Mouse (Mus musculus) myocyte (in vitro differentiated cells): ENCODE results near the gene Adcy1. TPM values are rescaled to one million over a fixed set of nuclear protein-coding genes. Genes with fewer than 3 reads are reported as not detected.
"Not testable (repeated sequence)": the region's sequence is repeated elsewhere in the genome, so short reads cannot be mapped to it uniquely, and the experiment has no call there.

Experiments
- H3K27me3 ChIP-seq: one replicate; pipeline ENCODE4 v1.6.1; 2011; ENCODE audit not compliant: control insufficient read depth, insufficient read depth, insufficient read length
- H3K36me3 ChIP-seq: one replicate; pipeline ENCODE4 v1.6.1; 2011; ENCODE audit not compliant: control insufficient read depth, insufficient read depth
- H3K4me2 ChIP-seq: one replicate; pipeline ENCODE4 v1.6.1; 2011; ENCODE audit warnings: low read depth, control low read depth
- H3K4me3 ChIP-seq: one replicate; pipeline ENCODE4 v1.5.1; 2011; ENCODE audit warnings: mild to moderate bottlenecking, control low read depth, moderate library complexity
- H3K79me2 ChIP-seq: one replicate; pipeline ENCODE4 v1.6.1; 2011; ENCODE audit not compliant: control insufficient read depth, insufficient read depth
- H3ac ChIP-seq: one replicate; pipeline ENCODE4 v1.6.1; 2011; ENCODE audit not compliant: control insufficient read depth, insufficient read length
- CEBPB ChIP-seq: IDR thresholded peaks from 2 replicates; pipeline ENCODE4 v1.6.1; 2011; ENCODE audit warnings: mild to moderate bottlenecking, moderate library complexity; ENCODE audit not compliant: poor library complexity, insufficient read depth, severe bottlenecking
- E2F4 ChIP-seq: IDR thresholded peaks from one replicate; pipeline ENCODE4 v1.6.1; 2011; ENCODE audit warnings: mild to moderate bottlenecking, control low read depth, moderate library complexity; ENCODE audit not compliant: insufficient read depth
- MAX ChIP-seq: IDR thresholded peaks from one replicate; pipeline ENCODE4 v1.6.1; 2011; ENCODE audit warnings: low read depth, mild to moderate bottlenecking, control low read depth
- MYOD1 ChIP-seq, 3 experiments: IDR thresholded peaks; one replicate each; pipeline ENCODE4 v1.6.1; 2011; ENCODE audit warnings: control low read depth in 2 of 3, low read depth in 2 of 3, mild to moderate bottlenecking in 2 of 3, moderate library complexity in 1 of 3; ENCODE audit not compliant: insufficient read length in 2 of 3, control insufficient read depth in 1 of 3
- MYOG ChIP-seq, 3 experiments: IDR thresholded peaks; one replicate each; pipeline ENCODE4 v1.6.1; 2011; ENCODE audit warnings: control low read depth in 2 of 3, low read depth in 2 of 3, mild to moderate bottlenecking in 2 of 3; ENCODE audit not compliant: insufficient read length in 2 of 3, control insufficient read depth in 1 of 3, insufficient read depth in 1 of 3
- POLR2A ChIP-seq: IDR thresholded peaks from one replicate; pipeline ENCODE4 v1.6.1; 2011; ENCODE audit warnings: low read depth, mild to moderate bottlenecking, control low read depth, moderate library complexity; ENCODE audit not compliant: insufficient read length
- POLR2AphosphoS2 ChIP-seq: IDR thresholded peaks from one replicate; pipeline ENCODE4 v1.6.1; 2011; ENCODE audit warnings: low read depth, control low read depth; ENCODE audit not compliant: insufficient read length
- REST ChIP-seq: IDR thresholded peaks from one replicate; pipeline ENCODE4 v1.6.1; 2011; ENCODE audit warnings: mild to moderate bottlenecking, control low read depth, moderate library complexity; ENCODE audit not compliant: insufficient read depth, insufficient read length
- SRF ChIP-seq: IDR thresholded peaks from one replicate; pipeline ENCODE4 v1.6.1; 2011; ENCODE audit warnings: low read depth; ENCODE audit not compliant: control insufficient read depth, insufficient read length
- TCF12 ChIP-seq: IDR thresholded peaks from one replicate; pipeline ENCODE4 v1.6.1; 2011; ENCODE audit warnings: mild to moderate bottlenecking, control low read depth; ENCODE audit not compliant: poor library complexity, insufficient read depth, severe bottlenecking
- TCF3 ChIP-seq: IDR thresholded peaks from one replicate; pipeline ENCODE4 v1.6.1; 2011; ENCODE audit warnings: low read depth, control low read depth; ENCODE audit not compliant: insufficient read length
- USF1 ChIP-seq: IDR thresholded peaks from one replicate; pipeline ENCODE4 v1.6.1; 2011; ENCODE audit warnings: low read depth, mild to moderate bottlenecking, control low read depth, moderate library complexity
- polyA plus RNA-seq: library from polyadenylated mRNA; unstranded; fragments of >200 nt; fragmentation: generic; extraction: Trizol; gene quantifications from one replicate; pipeline ENCODE4 v1.2.1, GENCODE M21; 2012; ENCODE audit warnings: missing spikeins

Gene Adcy1
- polyA plus RNA-seq, 1 experiment: 0.02 TPM

DNA sequence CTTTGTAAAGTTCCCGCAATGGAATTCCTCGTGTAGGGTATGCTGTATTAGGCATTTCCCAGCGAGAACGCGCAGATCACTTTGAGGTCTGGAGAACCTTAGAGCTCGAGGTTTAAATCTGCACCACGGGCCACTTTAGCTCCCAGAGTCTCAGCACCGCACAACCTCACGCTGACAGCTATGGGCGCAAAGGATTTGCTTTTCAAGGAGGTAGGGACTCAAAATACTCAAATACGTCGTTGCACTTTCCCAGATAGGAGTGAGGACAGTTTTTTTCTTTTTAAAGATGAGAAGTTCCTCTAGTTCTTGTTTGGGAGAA lies 151.0 kb downstream of the Adcy1 start:
- no peaks in the 10 kb centered on the region for H3K79me2 ChIP-seq
- H3K27me3 ChIP-seq: peaks cover 9% of the 10 kb centered on the region
- no peak overlapping the region for H3K4me3 ChIP-seq

DNA sequence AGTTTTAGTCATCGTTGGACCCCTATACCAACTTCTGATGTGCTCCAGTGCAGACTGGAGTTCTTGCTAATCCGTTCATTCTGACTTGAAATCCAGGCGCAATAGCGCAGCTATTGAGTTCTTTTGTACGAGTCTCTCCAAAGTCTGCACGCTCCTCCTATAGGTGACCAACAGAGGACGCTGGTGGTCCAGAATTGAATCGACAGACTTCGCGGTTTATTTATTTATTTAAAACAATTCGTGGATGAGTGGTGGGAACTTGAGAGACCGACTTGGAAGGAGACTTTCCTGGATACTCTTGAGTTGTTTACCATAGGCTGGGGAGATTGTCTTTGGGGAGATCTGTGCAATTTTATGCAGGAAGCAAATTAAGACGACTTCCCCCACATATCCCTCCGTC lies 151.5 kb downstream of the Adcy1 start:
- no peaks in the 10 kb centered on the region for H3K36me3 ChIP-seq
- H3K79me2 ChIP-seq: no peaks in the 10 kb centered on the region
- TF ChIP-seq REST (no peak), E2F4 (no peak), TCF12 (no peak), MYOD1 (IDR thresholded peaks at IDR 0.05; ENCODE audit: control insufficient read depth in 1 of 3, insufficient read length in 2 of 3, low read depth in 2 of 3) (no peak), POLR2A (no peak), MYOG (IDR thresholded peaks at IDR 0.05; ENCODE audit: control insufficient read depth in 1 of 3, insufficient read depth in 1 of 3, insufficient read length in 2 of 3, low read depth in 2 of 3) (no peak), MAX (no peak), SRF (no peak), POLR2AphosphoS2 (no peak), USF1 (no peak), TCF3 (no peak), CEBPB (no peak)
- peaks cover 9% of the 10 kb centered on the region for H3K27me3 ChIP-seq
- no peak overlapping the region for H3K4me3 ChIP-seq
- no peak overlapping the region for H3K4me2 ChIP-seq
- no peak overlapping the region for H3ac ChIP-seq

More for the DNA sequence above, 151.0 kb downstream of the Adcy1 start:
- H3K36me3 ChIP-seq: no peaks in the 10 kb centered on the region
- H3K4me2 ChIP-seq: peak overlapping the region; percentile 18
- TF ChIP-seq MAX (no peak), MYOD1 (IDR thresholded peaks at IDR 0.05; ENCODE audit: control insufficient read depth in 1 of 3, insufficient read length in 2 of 3, low read depth in 2 of 3) (no peak), POLR2AphosphoS2 (no peak), MYOG (IDR thresholded peaks at IDR 0.05; ENCODE audit: control insufficient read depth in 1 of 3, insufficient read depth in 1 of 3, insufficient read length in 2 of 3, low read depth in 2 of 3) (no peak), CEBPB (no peak), TCF12 (no peak), REST (no peak), POLR2A (no peak), USF1 (no peak), SRF (no peak), E2F4 (no peak), TCF3 (no peak)
- no peak overlapping the region for H3ac ChIP-seq

DNA sequence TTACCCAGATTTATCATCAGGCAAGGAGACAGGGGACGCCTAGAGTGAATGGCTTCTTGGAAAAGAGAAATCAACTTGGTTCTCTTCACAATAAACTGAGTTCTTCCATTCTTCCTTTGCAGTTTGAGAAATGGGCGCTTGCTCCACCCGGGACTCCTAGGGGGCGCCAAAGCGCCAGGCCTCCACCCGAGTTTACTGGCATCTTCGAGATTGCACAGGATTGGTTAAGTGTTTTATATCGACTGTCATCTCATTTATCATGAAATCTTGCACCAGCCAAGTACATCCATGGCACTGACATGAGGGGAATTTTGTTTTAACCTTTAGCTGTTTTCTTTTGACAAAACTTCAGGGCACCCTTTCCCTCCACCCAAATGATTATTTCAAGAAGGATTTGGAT lies 152.4 kb downstream of the Adcy1 start:
- no peak for TF ChIP-seq CEBPB
- no peak for TF ChIP-seq MYOD1 (IDR thresholded peaks at IDR 0.05; ENCODE audit: control insufficient read depth in 1 of 3, insufficient read length in 2 of 3, low read depth in 2 of 3)
- TF ChIP-seq SRF: no peak
- Histone ChIP-seq H3ac (no peak overlapping the region), H3K36me3 (no peaks in the 10 kb centered on the region), H3K4me2 (no peak overlapping the region), H3K4me3 (no peak overlapping the region), H3K79me2 (no peaks in the 10 kb centered on the region), H3K27me3 (peaks cover 9% of the 10 kb centered on the region)

DNA sequence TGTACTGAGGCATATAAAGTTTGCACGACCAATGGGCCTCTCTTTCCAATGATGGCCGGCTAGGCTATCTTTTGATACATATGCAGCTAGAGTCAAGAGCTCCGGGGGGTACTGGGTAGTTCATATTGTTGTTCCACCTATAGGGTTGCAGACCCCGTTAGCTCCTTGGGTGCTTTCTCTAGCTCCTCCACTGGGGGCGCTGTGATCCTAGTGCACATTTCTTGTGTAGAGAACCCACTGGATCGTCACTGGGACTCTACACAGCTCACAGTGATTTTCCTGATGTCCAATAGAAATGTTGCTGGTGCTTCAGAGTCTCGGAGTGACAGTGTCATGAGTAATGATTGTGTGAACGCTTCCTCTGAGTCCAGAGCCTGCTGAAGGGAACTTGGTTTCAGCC lies 158.5 kb downstream of the Adcy1 start:
- H3K36me3 ChIP-seq, H3ac ChIP-seq, H3K79me2 ChIP-seq, H3K4me2 ChIP-seq, H3K4me3 ChIP-seq, H3K27me3 ChIP-seq: not testable (repeated sequence)

DNA sequence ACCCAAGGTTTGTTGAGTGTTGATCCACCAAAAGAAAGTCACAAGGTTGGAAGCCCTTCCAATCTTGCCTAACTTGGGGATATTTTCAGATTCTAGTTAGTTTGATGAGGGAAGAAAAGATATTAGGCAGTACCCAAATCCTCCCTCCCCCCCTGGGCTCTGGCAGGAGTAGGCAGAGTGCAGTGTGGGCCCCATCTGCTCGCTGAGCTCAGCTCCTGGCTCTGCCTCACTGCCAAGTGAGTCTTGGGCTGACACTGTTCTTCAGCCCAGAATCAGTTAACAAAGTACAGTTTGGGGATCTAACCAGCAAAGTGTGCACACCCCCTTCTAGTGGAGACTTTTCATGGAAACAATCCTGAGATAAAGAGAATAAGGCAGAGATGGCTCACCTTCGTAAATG lies 162.9 kb downstream of the Adcy1 start:
- H3K36me3 ChIP-seq: no peaks in the 10 kb centered on the region
- no peaks in the 10 kb centered on the region for H3K79me2 ChIP-seq
- H3K4me3 ChIP-seq: no peak overlapping the region
- H3K4me2 ChIP-seq: no peak overlapping the region
- no peak for TF ChIP-seq TCF12
- TF ChIP-seq CEBPB: no peak
- no peak for TF ChIP-seq MAX
- no peak for TF ChIP-seq MYOD1 (IDR thresholded peaks at IDR 0.05; ENCODE audit: control insufficient read depth in 1 of 3, insufficient read length in 2 of 3, low read depth in 2 of 3)
- TF ChIP-seq E2F4: no peak
- TF ChIP-seq POLR2A: no peak
- no peak for TF ChIP-seq POLR2AphosphoS2
- TF ChIP-seq USF1: no peak
- no peak for TF ChIP-seq SRF
- TF ChIP-seq MYOG (IDR thresholded peaks at IDR 0.05; ENCODE audit: control insufficient read depth in 1 of 3, insufficient read depth in 1 of 3, insufficient read length in 2 of 3, low read depth in 2 of 3): no peak
- TF ChIP-seq TCF3: no peak
- no peaks in the 10 kb centered on the region for H3K27me3 ChIP-seq
- H3ac ChIP-seq: no peak overlapping the region
